Mouse (Mus musculus): ENCODE measurements around the gene Clcnkb.

- TF ChIP-seq CTCF (IDR thresholded peaks at IDR 0.05; ENCODE audit: borderline replicate concordance, insufficient read depth, low read depth, low read length) (no peak), POLR2A (IDR thresholded peaks at IDR 0.05; ENCODE audit: borderline replicate concordance, insufficient read depth, low read length) (no peak)
These were observed 45.3 kb upstream of the Clcnkb start for GRCm38 (mm10) chr4:141461088-141461487.

Data from cerebellum, adult 2 months (tissue).